Mouse (Mus musculus): ENCODE results near the gene Gkn2. TPM values are rescaled to one million over a fixed set of nuclear protein-coding genes. Genes with fewer than 3 reads are reported as not detected.

The Gkn2 gene
- not detected in 2 replicates for polyA plus RNA-seq (2011; ENCODE audit: insufficient read length, low read depth, missing spikeins)

DNA sequence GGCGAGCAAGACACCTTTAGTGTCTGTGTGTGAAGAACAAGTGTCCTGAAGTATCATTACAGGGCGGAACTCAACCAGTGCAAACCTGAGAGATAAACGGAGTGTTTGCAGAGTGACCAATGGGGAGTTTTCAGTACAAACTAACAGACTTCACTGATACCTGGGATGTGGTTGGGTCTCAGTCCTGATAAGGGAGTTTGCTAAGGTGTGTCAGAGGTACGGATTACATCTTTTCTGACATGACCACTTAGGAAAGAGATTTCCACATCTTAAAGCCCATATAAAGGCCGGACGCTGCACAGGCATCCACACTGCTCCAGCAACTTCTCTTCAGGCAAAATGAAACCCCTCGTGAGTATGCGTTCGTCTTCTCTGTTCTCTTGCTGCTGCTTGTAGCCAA is at the start of gene Gkn2:
Gkn2 (plus strand) TSS at position 301 of the 400 bp plus-strand sequence.
- no peak within 1 kb of the TSS for H3K27ac ChIP-seq (ENCODE audit: insufficient read depth, low read length)
- no peak for TF ChIP-seq POLR2A (IDR thresholded peaks at IDR 0.05; ENCODE audit: low read depth, low read length)
- TF ChIP-seq CTCF (IDR thresholded peaks at IDR 0.05; ENCODE audit: borderline replicate concordance, insufficient read depth, low read length), result no peak
- H3K4me3 ChIP-seq (ENCODE audit: insufficient read depth, low read length), result no peak within 1 kb of the TSS
- no peaks in the 10 kb centered on the region for H3K4me1 ChIP-seq (ENCODE audit: control insufficient read depth, insufficient read depth, low read length)

DNA sequence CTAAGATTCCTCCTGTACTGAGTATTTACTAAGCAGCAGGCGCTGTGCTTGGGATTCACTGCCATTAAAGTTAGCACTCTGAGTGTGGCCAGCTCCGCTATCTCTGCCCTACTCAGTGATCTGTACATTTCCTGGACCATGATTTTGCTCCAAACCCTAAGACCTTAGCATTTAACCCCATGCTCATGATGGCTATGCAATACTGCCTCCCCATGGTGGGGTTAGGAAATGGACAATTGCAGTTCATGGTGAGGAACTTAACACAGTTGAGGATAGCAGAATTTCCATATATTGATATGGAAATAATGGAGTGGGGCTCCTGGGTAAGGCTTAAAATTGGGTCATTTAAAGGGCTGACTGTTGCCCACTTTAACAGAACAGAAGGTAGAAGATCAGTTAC is 49.8 kb upstream of the Gkn2 start:
- no peak overlapping the region for H3K27ac ChIP-seq (ENCODE audit: insufficient read depth, low read length)
- no peak for TF ChIP-seq CTCF (IDR thresholded peaks at IDR 0.05; ENCODE audit: borderline replicate concordance, insufficient read depth, low read length)
- no peak for TF ChIP-seq POLR2A (IDR thresholded peaks at IDR 0.05; ENCODE audit: low read depth, low read length)

DNA sequence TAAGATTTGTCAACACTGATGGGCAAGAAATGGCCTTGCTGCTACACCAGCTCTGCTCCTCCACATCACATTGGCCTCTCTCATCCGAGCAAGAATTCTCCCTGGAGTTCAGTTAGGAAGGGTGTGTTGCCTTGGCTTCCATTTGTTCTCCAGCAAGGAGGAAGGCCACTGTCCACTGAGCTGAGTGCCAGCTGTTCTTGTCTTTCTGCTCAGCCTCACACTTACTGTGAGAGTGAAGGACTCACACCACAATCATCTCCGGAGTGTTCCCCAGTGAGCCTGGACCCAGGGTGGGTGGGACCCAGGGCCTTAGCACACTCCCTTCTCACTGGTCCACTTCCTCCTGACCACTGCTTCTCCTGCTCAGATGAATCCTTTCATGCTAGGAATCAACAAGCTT is 46.2 kb upstream of the Gkn2 start:
- H3K4me1 ChIP-seq (ENCODE audit: control insufficient read depth, insufficient read depth, low read length), result peaks cover 25% of the 10 kb centered on the region
- H3K4me3 ChIP-seq (ENCODE audit: insufficient read depth, low read length), result no peak overlapping the region
- no peak overlapping the region for H3K27ac ChIP-seq (ENCODE audit: insufficient read depth, low read length)
- no peak for TF ChIP-seq POLR2A (IDR thresholded peaks at IDR 0.05; ENCODE audit: low read depth, low read length)
- no peak for TF ChIP-seq CTCF (IDR thresholded peaks at IDR 0.05; ENCODE audit: borderline replicate concordance, insufficient read depth, low read length)

More for the DNA sequence above, 49.8 kb upstream of the Gkn2 start:
- Histone ChIP-seq H3K4me1 (ENCODE audit: control insufficient read depth, insufficient read depth, low read length) (peaks cover 14% of the 10 kb centered on the region), H3K4me3 (ENCODE audit: insufficient read depth, low read length) (no peak overlapping the region)

DNA sequence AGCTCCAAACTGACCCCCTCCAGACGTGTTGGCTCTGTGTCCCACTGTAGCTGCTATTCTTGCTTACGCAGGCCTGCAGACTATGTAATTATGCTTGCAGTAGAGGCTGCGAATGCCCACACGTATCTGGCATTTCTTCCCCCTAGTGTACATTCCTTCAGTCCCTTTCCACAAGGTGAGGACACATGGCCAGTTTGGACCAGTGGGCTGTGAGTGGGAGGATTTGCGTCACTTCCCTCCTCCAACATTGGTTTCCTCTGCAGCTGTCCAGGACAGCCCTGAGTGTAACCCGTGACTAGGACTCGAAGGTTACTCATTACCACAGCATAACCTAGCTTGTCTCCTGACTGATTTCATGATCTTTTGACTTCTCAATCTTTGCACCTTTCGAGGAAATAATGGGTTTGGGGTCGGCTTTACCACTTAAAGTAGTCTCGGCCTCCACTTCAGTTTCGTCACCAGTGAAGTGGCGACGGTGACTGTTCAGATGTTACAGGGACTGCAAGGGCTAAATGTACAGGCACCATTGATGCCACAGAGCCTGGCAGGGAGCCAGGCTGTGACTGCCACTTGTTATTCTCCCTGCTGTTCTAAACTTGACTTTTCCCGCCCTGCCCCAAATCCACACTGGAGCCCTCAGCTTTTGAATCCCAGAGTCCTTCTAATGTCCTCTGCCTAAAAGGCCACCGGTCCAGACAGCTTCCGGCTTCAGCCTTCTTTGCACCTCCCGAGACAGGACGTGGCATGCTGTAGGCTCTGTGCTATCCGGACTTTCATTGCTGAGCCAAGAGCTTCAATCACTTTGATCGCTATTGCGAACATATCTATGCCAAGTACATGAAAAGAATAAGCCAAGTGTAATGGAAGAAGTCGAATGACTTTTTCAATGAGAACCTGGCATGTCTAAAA is 44.6 kb upstream of the Gkn2 start:
- TF ChIP-seq POLR2A (IDR thresholded peaks at IDR 0.05; ENCODE audit: low read depth, low read length), result no peak
- no peak for TF ChIP-seq CTCF (IDR thresholded peaks at IDR 0.05; ENCODE audit: borderline replicate concordance, insufficient read depth, low read length)
- Histone ChIP-seq H3K4me1 (ENCODE audit: control insufficient read depth, insufficient read depth, low read length) (peaks cover 25% of the 10 kb centered on the region), H3K4me3 (ENCODE audit: insufficient read depth, low read length) (no peak overlapping the region), H3K27ac (ENCODE audit: insufficient read depth, low read length) (no peak overlapping the region)

DNA sequence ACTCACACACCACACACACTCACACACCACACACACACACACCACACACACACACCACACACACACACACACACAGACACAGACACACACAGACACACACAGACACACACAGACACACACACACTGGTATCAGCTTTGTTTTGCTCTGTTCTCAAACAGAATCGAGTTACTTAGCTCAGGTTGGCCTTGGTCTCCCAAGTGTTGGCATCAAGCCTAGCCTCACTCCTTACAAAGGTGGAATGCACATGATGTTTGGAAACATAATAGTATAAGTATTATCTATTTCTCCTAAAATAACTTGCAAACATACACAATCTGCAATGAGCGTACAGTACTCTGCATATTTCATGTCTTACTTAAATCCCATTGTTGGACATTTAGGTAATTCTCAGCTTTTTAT is 40.8 kb upstream of the Gkn2 start:
- Histone ChIP-seq H3K4me3 (ENCODE audit: insufficient read depth, low read length) (0 out of 2 replicates have a peak overlapping the region, but pooled peaks have one; percentile 9), H3K4me1 (ENCODE audit: control insufficient read depth, insufficient read depth, low read length) (peaks cover 21% of the 10 kb centered on the region), H3K27ac (ENCODE audit: insufficient read depth, low read length) (no peak overlapping the region)
- TF ChIP-seq POLR2A (IDR thresholded peaks at IDR 0.05; ENCODE audit: low read depth, low read length) (no peak), CTCF (IDR thresholded peaks at IDR 0.05; ENCODE audit: borderline replicate concordance, insufficient read depth, low read length) (no peak)

DNA sequence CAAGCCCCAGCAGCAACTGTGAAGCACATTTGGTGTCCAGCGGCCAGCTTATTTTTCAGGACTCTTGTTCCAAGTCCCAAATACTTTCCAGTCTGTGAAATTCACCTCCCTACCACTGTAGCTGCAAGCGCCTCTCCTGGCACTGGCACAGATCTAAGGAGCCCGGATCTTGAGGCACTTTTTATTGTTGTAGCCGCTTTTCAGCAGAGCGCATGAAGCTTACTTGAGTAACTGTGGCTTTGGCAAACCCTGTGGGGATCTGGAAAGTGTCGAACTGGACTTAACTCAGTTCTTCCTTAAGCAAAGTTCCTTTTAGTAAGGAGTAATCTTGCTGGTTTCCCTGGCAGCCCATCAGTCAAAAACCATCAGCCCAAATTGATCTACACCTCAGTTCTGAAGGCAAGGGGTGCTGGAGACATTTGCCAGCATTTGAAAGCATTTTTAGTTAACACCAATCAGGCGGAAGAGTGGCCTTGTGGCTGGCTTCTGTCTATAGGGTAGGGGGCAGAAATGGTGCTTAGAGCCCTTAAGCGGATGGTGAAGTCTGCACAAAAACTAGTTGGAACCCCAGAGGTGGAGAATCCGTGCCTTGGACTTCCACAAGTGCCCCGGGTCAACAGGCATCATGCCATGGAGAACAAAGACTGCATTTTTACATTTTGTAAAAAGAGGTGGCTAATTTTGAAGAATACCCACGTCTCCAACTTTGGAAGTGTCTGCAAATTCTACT is 38.6 kb upstream of the Gkn2 start:
- H3K27ac ChIP-seq (ENCODE audit: insufficient read depth, low read length), result peak overlapping the region; percentile 96
- peak; percentile 49; the same call in 1 of the 2 replicates for TF ChIP-seq POLR2A (IDR thresholded peaks at IDR 0.05; ENCODE audit: low read depth, low read length)
- TF ChIP-seq CTCF (IDR thresholded peaks at IDR 0.05; ENCODE audit: borderline replicate concordance, insufficient read depth, low read length), result no peak
- peak overlapping the region; percentile 75 for H3K4me3 ChIP-seq (ENCODE audit: insufficient read depth, low read length)
- peaks cover 14% of the 10 kb centered on the region for H3K4me1 ChIP-seq (ENCODE audit: control insufficient read depth, insufficient read depth, low read length)

DNA sequence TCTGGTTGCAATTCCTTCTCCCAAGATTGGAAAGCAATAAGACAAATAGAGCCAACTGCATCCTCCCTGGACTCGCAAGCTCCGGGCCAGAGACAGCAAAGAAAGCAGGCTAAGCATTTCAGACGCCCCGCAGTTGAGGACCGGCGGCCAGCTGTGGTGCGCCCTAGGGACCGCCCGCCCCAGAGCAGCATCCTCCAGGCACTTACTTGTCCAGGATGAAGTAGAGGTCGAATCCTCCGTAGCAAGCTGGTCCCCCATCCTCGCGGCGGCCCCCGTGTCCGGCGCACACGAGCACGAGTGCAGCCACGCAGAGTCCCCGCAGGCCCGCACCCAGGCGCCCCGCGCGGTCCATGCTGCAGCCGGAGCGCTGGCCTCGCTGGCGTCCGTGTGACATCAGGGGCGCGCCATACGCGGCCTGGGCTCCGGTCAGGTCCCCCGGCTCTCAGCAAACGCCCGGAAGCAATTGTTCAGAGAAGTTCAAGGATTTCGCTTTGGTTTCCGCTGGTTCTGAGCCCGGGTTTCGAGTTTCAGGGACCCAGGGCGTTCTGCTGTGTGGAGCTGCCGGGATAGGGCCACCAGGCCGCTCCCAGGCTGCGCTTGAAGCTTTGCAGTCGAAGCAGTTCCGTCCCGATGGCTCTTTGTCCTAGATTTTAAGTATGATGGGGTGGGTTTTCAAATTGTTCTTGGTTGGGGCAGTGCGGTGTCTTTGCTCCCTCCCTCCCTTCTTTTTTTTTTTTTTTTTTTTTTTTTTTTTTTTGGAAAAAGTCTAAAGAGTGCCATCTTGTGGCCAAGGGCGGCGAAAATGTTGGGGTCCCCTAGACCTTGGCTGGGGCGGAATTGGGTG is 37.8 kb upstream of the Gkn2 start, which contains the start of gene Antxr1:
Antxr1 (minus strand) TSS at position 731 of the 844 bp plus-strand sequence.
- H3K4me3 ChIP-seq (ENCODE audit: insufficient read depth, low read length), result peak within 1 kb of the TSS; percentile 75
- TF ChIP-seq POLR2A (IDR thresholded peaks at IDR 0.05; ENCODE audit: low read depth, low read length) (peak; percentile 83), CTCF (IDR thresholded peaks at IDR 0.05; ENCODE audit: borderline replicate concordance, insufficient read depth, low read length) (no peak)
- H3K4me1 ChIP-seq (ENCODE audit: control insufficient read depth, insufficient read depth, low read length), result peaks cover 13% of the 10 kb centered on the region; the same call in 1 of the 2 replicates
- peak within 1 kb of the TSS; percentile 96 for H3K27ac ChIP-seq (ENCODE audit: insufficient read depth, low read length)

DNA sequence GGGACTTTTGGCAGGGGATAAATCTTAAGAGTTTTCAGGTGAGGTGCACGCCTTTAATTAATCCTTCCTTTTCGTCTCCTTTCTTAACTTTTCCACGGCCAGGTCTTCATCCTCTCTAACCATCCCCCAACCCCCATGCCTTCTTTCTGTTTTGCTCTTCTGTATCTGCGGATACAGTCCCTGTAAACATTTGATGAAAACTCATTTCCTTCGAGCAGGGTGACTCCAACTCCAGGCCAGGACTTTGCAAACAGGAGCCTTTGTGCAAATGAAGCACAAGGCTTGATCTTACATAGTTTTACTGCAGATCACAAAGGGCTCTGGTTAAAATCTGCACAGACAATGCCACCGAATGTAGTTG is 37.2 kb upstream of the Gkn2 start:
- TF ChIP-seq POLR2A (IDR thresholded peaks at IDR 0.05; ENCODE audit: low read depth, low read length) (no peak), CTCF (IDR thresholded peaks at IDR 0.05; ENCODE audit: borderline replicate concordance, insufficient read depth, low read length) (no peak)
- H3K4me1 ChIP-seq (ENCODE audit: control insufficient read depth, insufficient read depth, low read length), result peaks cover 8% of the 10 kb centered on the region; the same call in 1 of the 2 replicates
- H3K4me3 ChIP-seq (ENCODE audit: insufficient read depth, low read length), result no peak overlapping the region
- H3K27ac ChIP-seq (ENCODE audit: insufficient read depth, low read length), result no peak overlapping the region

DNA sequence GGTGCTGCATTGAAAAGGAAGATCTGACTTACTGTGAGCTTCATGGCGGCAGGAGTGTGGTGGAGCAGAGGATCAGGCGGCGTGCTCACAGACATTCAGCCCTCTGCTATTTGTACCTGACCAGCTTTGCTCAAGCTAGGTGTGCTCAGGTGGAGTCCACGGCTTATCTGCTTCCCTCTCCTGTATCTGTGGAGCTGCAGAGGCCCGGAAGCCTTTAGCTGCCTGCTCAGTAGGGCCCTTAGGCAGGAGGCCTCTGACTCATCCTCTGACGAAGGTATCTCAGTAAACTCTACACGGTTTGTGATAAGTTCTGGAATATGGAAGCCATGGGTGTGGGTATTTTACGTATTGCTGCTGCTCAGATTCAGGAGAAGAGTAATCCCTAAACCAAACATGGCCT is 22.3 kb upstream of the Gkn2 start, which contains the start of gene Gkn1:
Gkn1 (minus strand) TSS at position 114 of the 400 bp plus-strand sequence.
- TF ChIP-seq CTCF (IDR thresholded peaks at IDR 0.05; ENCODE audit: borderline replicate concordance, insufficient read depth, low read length) (no peak), POLR2A (IDR thresholded peaks at IDR 0.05; ENCODE audit: low read depth, low read length) (no peak)
- H3K27ac ChIP-seq (ENCODE audit: insufficient read depth, low read length), result no peak within 1 kb of the TSS
- H3K4me3 ChIP-seq (ENCODE audit: insufficient read depth, low read length), result no peak within 1 kb of the TSS
- H3K4me1 ChIP-seq (ENCODE audit: control insufficient read depth, insufficient read depth, low read length), result no peaks in the 10 kb centered on the region

Data from embryonic fibroblast, embryonic 13.5 days (primary cell).